Mouse (Mus musculus): Measurements from ENCODE around the gene Manba.

DNA sequence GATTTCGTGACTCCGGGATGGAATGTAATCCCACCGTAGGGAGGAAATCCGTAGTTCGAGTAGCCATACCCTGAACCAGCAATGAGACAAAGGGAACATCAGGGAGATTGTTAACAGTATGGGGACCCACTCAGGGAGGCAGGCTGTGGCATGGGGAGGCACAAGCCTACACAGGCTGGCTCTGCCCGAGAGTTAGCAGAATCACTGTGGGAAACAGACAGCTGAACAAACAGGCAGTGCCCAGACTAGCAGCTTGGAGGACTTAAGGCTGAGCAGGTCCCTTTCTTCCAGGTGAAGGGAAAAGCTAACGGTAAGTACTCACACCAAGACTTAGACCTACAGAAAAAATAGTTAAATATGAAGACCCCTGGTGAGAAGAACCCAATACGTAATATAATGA lies 121.2 kb downstream of the Manba start:
- TF ChIP-seq CTCF (IDR thresholded peaks at IDR 0.05; ENCODE audit: low read depth) (no peak), EP300 (IDR thresholded peaks at IDR 0.05; ENCODE audit: low read depth) (no peak)

Measured in heart, postnatal 0 days (tissue).